Mouse (Mus musculus) heart, embryonic 13.5 days (tissue): Measurements from ENCODE around the gene Kmt2a. TPM values are rescaled to one million over a fixed set of nuclear protein-coding genes. Genes with fewer than 3 reads are reported as not detected.

Experiments
- ATAC-seq: fragments of 200-750 bp; cut with Nextera tagmentation; 2 replicates; pipeline ENCODE4 v1.8.0; 2017; ENCODE audit warnings: moderate TSS enrichment; ENCODE audit not compliant: insufficient number of reproducible peaks, low FRiP score, low TSS enrichment; ENCODE audit errors: extremely low read depth
- H3K27ac ChIP-seq: fragments of 300-500 bp; sonication (generic); replicated peaks from 2 replicates; pipeline ENCODE4 v1.5.1; 2015; ENCODE audit warnings: moderate library complexity, mild to moderate bottlenecking, inconsistent platforms
- H3K27me3 ChIP-seq: fragments of 300-500 bp; sonication (generic); replicated peaks from 2 replicates; pipeline ENCODE4 v1.6.1; 2015; ENCODE audit warnings: mild to moderate bottlenecking, inconsistent platforms
- H3K36me3 ChIP-seq: fragments of 300-500 bp; sonication (generic); 2 replicates; pipeline ENCODE4 v1.6.1; 2015; ENCODE audit warnings: mild to moderate bottlenecking, inconsistent platforms
- H3K4me1 ChIP-seq: fragments of 300-500 bp; sonication (generic); 2 replicates; pipeline ENCODE4 v1.6.1; 2015; ENCODE audit warnings: inconsistent platforms
- H3K4me2 ChIP-seq: fragments of 300-500 bp; sonication (generic); 2 replicates; pipeline ENCODE4 v1.6.1; 2015; ENCODE audit warnings: inconsistent platforms, mild to moderate bottlenecking, moderate library complexity
- H3K4me3 ChIP-seq: fragments of 300-500 bp; sonication (generic); 2 replicates; pipeline ENCODE4 v1.5.1; 2015; ENCODE audit warnings: moderate library complexity, mild to moderate bottlenecking, inconsistent platforms
- H3K9ac ChIP-seq: fragments of 300-500 bp; sonication (generic); 2 replicates; pipeline ENCODE4 v1.6.1; 2015; ENCODE audit warnings: inconsistent platforms, mild to moderate bottlenecking, moderate library complexity
- H3K9me3 ChIP-seq: fragments of 300-500 bp; sonication (generic); 2 replicates; pipeline ENCODE4 v1.6.1; 2016; ENCODE audit warnings: inconsistent platforms
- WGBS: fragments of 180-500 bp; shearing (Covaris S2); methylation state at CpG from one replicate; pipeline ENCODE4 v1.1.7; 2015; ENCODE audit warnings: mixed read lengths; 5-methylcytosine and 5-hydroxymethylcytosine counted together
- polyA plus RNA-seq: library from polyadenylated mRNA; unstranded; fragments of >200 nt; fragmentation: Nextera tagmentation; extraction: Ambion mirVana; gene quantifications from 2 replicates; pipeline ENCODE4 v1.2.1, GENCODE M21; 2015

Kmt2a gene
- polyA plus RNA-seq, 1 experiment from 2014 or later = 6.1 TPM

- Histone ChIP-seq H3K36me3 (no peaks in the 10 kb centered on the region), H3K27ac (no peak overlapping the region), H3K4me1 (peaks cover 12% of the 10 kb centered on the region), H3K27me3 (no peaks in the 10 kb centered on the region; the same call in 1 of the 2 replicates), H3K9ac (no peak overlapping the region), H3K4me2 (no peak overlapping the region), H3K4me3 (no peak overlapping the region), H3K9me3 (no peaks in the 10 kb centered on the region)
- ATAC-seq = no peak
- 57% methylated on average over 4 of the region's 4 CpGs for WGBS
Observed at GRCm38 (mm10) chr9:44900402-44900801, 19.3 kb upstream of the Kmt2a start.

- peaks cover 5% of the 10 kb centered on the region for H3K4me1 ChIP-seq
- no peaks in the 10 kb centered on the region for H3K36me3 ChIP-seq
- no peak for ATAC-seq
- H3K27me3 ChIP-seq = no peaks in the 10 kb centered on the region; the same call in 1 of the 2 replicates
- H3K27ac ChIP-seq = no peak overlapping the region
- no peak overlapping the region for H3K9ac ChIP-seq
- H3K9me3 ChIP-seq = no peaks in the 10 kb centered on the region
- no peak overlapping the region for H3K4me3 ChIP-seq
- WGBS = 62% methylated on average over 3 of the region's 3 CpGs
- H3K4me2 ChIP-seq = no peak overlapping the region
Observed at GRCm38 (mm10) chr9:44899716-44900115, 18.6 kb upstream of the Kmt2a start.

- no peak for ATAC-seq
- H3K27ac ChIP-seq = no peak overlapping the region
- H3K9ac ChIP-seq = no peak overlapping the region
- peaks cover 6% of the 10 kb centered on the region for H3K4me1 ChIP-seq
- H3K9me3 ChIP-seq = no peaks in the 10 kb centered on the region
- WGBS = 50% methylated on average over 4 of the region's 4 CpGs
- no peak overlapping the region for H3K4me3 ChIP-seq
- no peaks in the 10 kb centered on the region for H3K36me3 ChIP-seq
- no peak overlapping the region for H3K4me2 ChIP-seq
- H3K27me3 ChIP-seq = no peaks in the 10 kb centered on the region; the same call in 1 of the 2 replicates
Observed at GRCm38 (mm10) chr9:44897024-44897423, 15.9 kb upstream of the Kmt2a start.

GRCm38 (mm10) chr9:44892664-44893063 lies 11.6 kb upstream of the Kmt2a start:
- Histone ChIP-seq H3K4me2 (no peak overlapping the region), H3K9me3 (no peaks in the 10 kb centered on the region), H3K36me3 (no peaks in the 10 kb centered on the region), H3K4me3 (no peak overlapping the region), H3K9ac (no peak overlapping the region), H3K4me1 (peaks cover 6% of the 10 kb centered on the region), H3K27ac (no peak overlapping the region), H3K27me3 (peaks cover 9% of the 10 kb centered on the region; the same call in 1 of the 2 replicates)
- WGBS = 18% methylated on average over 3 of the region's 3 CpGs
- no peak for ATAC-seq

- peaks cover 18% of the 10 kb centered on the region; the same call in 1 of the 2 replicates for H3K27me3 ChIP-seq
- peaks cover 6% of the 10 kb centered on the region for H3K4me1 ChIP-seq
- no peaks in the 10 kb centered on the region for H3K9me3 ChIP-seq
- H3K4me3 ChIP-seq = no peak overlapping the region
- WGBS = 80% methylated on average over 6 of the region's 6 CpGs
- H3K9ac ChIP-seq = no peak overlapping the region
- no peak for ATAC-seq
- no peak overlapping the region for H3K27ac ChIP-seq
- no peak overlapping the region for H3K4me2 ChIP-seq
- H3K36me3 ChIP-seq = no peaks in the 10 kb centered on the region
Observed at GRCm38 (mm10) chr9:44891210-44891609, 10.1 kb upstream of the Kmt2a start.

GRCm38 (mm10) chr9:44890122-44890521 lies 9.0 kb upstream of the Kmt2a start:
- no peak overlapping the region for H3K4me2 ChIP-seq
- H3K4me3 ChIP-seq = no peak overlapping the region
- H3K9me3 ChIP-seq = no peaks in the 10 kb centered on the region
- no peak for ATAC-seq
- WGBS = 32% methylated on average over 2 of the region's 2 CpGs
- peaks cover 6% of the 10 kb centered on the region for H3K4me1 ChIP-seq
- no peaks in the 10 kb centered on the region for H3K36me3 ChIP-seq
- H3K27me3 ChIP-seq = peaks cover 29% of the 10 kb centered on the region; the same call in 1 of the 2 replicates
- H3K9ac ChIP-seq = no peak overlapping the region
- no peak overlapping the region for H3K27ac ChIP-seq

GRCm38 (mm10) chr9:44888114-44888624 lies 7.1 kb upstream of the Kmt2a start:
- H3K9me3 ChIP-seq = no peaks in the 10 kb centered on the region
- no peak overlapping the region for H3K27ac ChIP-seq
- H3K4me2 ChIP-seq = no peak overlapping the region
- no peak for ATAC-seq
- no peaks in the 10 kb centered on the region for H3K36me3 ChIP-seq
- no peak overlapping the region for H3K9ac ChIP-seq
- H3K27me3 ChIP-seq = peaks cover 37% of the 10 kb centered on the region; the same call in 1 of the 2 replicates
- peaks cover 9% of the 10 kb centered on the region for H3K4me1 ChIP-seq
- WGBS = 73% methylated on average over 7 of the region's 7 CpGs
- no peak overlapping the region for H3K4me3 ChIP-seq

GRCm38 (mm10) chr9:44882981-44883569 lies 2.0 kb upstream of the Kmt2a start:
- Histone ChIP-seq H3K9me3 (no peaks in the 10 kb centered on the region), H3K4me1 (peaks cover 33% of the 10 kb centered on the region), H3K4me2 (peak overlapping the region; percentile 100), H3K9ac (peak overlapping the region; percentile 87), H3K36me3 (no peaks in the 10 kb centered on the region), H3K4me3 (peak overlapping the region; percentile 93), H3K27ac (no peak overlapping the region), H3K27me3 (peaks cover 29% of the 10 kb centered on the region; the same call in 1 of the 2 replicates)
- WGBS = 2% methylated on average over 21 of the region's 21 CpGs
- ATAC-seq = no peak

- no peak for ATAC-seq
- WGBS = under 1% methylated on average over 26 of the region's 27 CpGs
Observed at GRCm38 (mm10) chr9:44882436-44882980, 1.4 kb upstream of the Kmt2a start.

GRCm38 (mm10) chr9:44881941-44882435 lies 892 bp upstream of the Kmt2a start:
- H3K4me2 ChIP-seq = peak overlapping the region; percentile 100
- under 1% methylated on average over 29 of the region's 29 CpGs for WGBS
- peak overlapping the region; percentile 96 for H3K27ac ChIP-seq
- peaks cover 44% of the 10 kb centered on the region for H3K4me1 ChIP-seq
- peak; percentile 14; the same call in 1 of the 2 replicates for ATAC-seq
- H3K36me3 ChIP-seq = peaks cover 8% of the 10 kb centered on the region; the same call in 1 of the 2 replicates
- H3K9ac ChIP-seq = peak overlapping the region; percentile 87
- H3K9me3 ChIP-seq = no peaks in the 10 kb centered on the region
- peaks cover 24% of the 10 kb centered on the region; the same call in 1 of the 2 replicates for H3K27me3 ChIP-seq
- H3K4me3 ChIP-seq = peak overlapping the region; percentile 93

More at GRCm38 (mm10) chr9:44882436-44882980, 1.4 kb upstream of the Kmt2a start:
- peaks cover 39% of the 10 kb centered on the region for H3K4me1 ChIP-seq
- peaks cover 4% of the 10 kb centered on the region; the same call in 1 of the 2 replicates for H3K36me3 ChIP-seq
- H3K4me3 ChIP-seq = peak overlapping the region; percentile 93
- H3K9me3 ChIP-seq = no peaks in the 10 kb centered on the region
- H3K27me3 ChIP-seq = peaks cover 27% of the 10 kb centered on the region; the same call in 1 of the 2 replicates
- peak overlapping the region; percentile 100 for H3K4me2 ChIP-seq
- H3K27ac ChIP-seq = peak overlapping the region; percentile 96
- peak overlapping the region; percentile 87 for H3K9ac ChIP-seq

GRCm38 (mm10) chr9:44880309-44881081 lies 601 bp downstream of the Kmt2a start:
- Histone ChIP-seq H3K9ac (peak overlapping the region; percentile 98), H3K27ac (peak overlapping the region; percentile 96), H3K4me1 (peaks cover 59% of the 10 kb centered on the region), H3K9me3 (no peaks in the 10 kb centered on the region), H3K4me2 (peak overlapping the region; percentile 100), H3K4me3 (peak overlapping the region; percentile 93), H3K27me3 (peaks cover 11% of the 10 kb centered on the region; the same call in 1 of the 2 replicates), H3K36me3 (peaks cover 8% of the 10 kb centered on the region; the same call in 1 of the 2 replicates)
- 2% methylated on average over 30 of the region's 44 CpGs for WGBS
- peak; percentile 35 for ATAC-seq
